Mouse (Mus musculus): ENCODE measurements at regions not wholly inside any gene's neighbourhood (a gene's known extent, or its start where the extent isn't known, plus 50 kb on each side); places are given as distances from the start of the nearest gene placed in this dataset.

GRCm38 (mm10) chr8:75353786-75354185, 52.6 kb downstream of the Gm10358 start:
- Histone ChIP-seq H3K27me3 (ENCODE audit: insufficient read depth, low read length) (no peaks in the 10 kb centered on the region), H3K9me3 (replicated peaks; ENCODE audit: low read length) (no peaks in the 10 kb centered on the region), H3K4me2 (ENCODE audit: low read length) (no peak overlapping the region), H3K27ac (no peak overlapping the region), H3K4me1 (replicated peaks; ENCODE audit: insufficient read depth, low read length) (no peaks in the 10 kb centered on the region), H3K4me3 (replicated peaks; ENCODE audit: low read depth, low read length) (no peak overlapping the region), H3K36me3 (ENCODE audit: insufficient read depth, low read length) (no peaks in the 10 kb centered on the region), H3K9ac (ENCODE audit: low read depth, low read length) (no peak overlapping the region)
- TF ChIP-seq CTCF (IDR thresholded peaks at IDR 0.05; ENCODE audit: low read depth), result peak; percentile 45
- DNase-seq (ENCODE audit: low spot score) (peak; percentile 11), ATAC-seq (replicated peaks; ENCODE audit: low FRiP score, low read depth) (no peak)
- 57% methylated on average over 1 of the region's 1 CpGs for WGBS

DNA sequence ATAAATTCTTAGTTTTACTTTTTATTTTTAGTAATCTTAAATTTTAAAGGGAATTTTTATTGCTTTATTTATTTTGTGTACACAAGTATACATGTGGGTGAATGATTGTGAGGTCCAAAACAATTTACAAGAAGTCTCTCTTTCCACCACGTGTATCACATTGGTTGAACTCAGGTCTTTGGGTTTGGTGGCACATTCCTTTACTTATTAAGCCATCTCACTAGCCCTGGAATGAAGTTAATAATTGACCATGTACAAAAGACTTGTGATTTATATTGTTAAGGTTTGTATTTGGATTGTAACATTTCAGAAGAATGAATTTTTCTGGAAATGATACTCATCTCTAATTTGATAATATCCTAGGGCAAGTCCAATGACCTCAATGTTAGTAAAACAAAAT, 56.2 kb downstream of the Gm10358 start:
- no peak overlapping the region for H3K27ac ChIP-seq
- H3K4me2 ChIP-seq (ENCODE audit: low read length), result no peak overlapping the region
- no peak overlapping the region for H3K4me3 ChIP-seq (replicated peaks; ENCODE audit: low read depth, low read length)
- no peaks in the 10 kb centered on the region for H3K36me3 ChIP-seq (ENCODE audit: insufficient read depth, low read length)
- TF ChIP-seq CTCF (IDR thresholded peaks at IDR 0.05; ENCODE audit: low read depth), result no peak
- WGBS, result 40% methylated on average over 1 of the region's 1 CpGs
- no peaks in the 10 kb centered on the region for H3K4me1 ChIP-seq (replicated peaks; ENCODE audit: insufficient read depth, low read length)
- no peak overlapping the region for H3K9ac ChIP-seq (ENCODE audit: low read depth, low read length)
- no peaks in the 10 kb centered on the region for H3K9me3 ChIP-seq (replicated peaks; ENCODE audit: low read length)
- no peak for ATAC-seq (replicated peaks; ENCODE audit: low FRiP score, low read depth)
- DNase-seq (ENCODE audit: low spot score), result peak; percentile 10
- H3K27me3 ChIP-seq (ENCODE audit: insufficient read depth, low read length), result no peaks in the 10 kb centered on the region

GRCm38 (mm10) chr8:75348047-75348446, 58.3 kb downstream of the Gm10358 start:
- Histone ChIP-seq H3K27me3 (ENCODE audit: insufficient read depth, low read length) (no peaks in the 10 kb centered on the region), H3K4me3 (replicated peaks; ENCODE audit: low read depth, low read length) (no peak overlapping the region), H3K9ac (ENCODE audit: low read depth, low read length) (no peak overlapping the region), H3K4me1 (replicated peaks; ENCODE audit: insufficient read depth, low read length) (no peaks in the 10 kb centered on the region), H3K36me3 (ENCODE audit: insufficient read depth, low read length) (no peaks in the 10 kb centered on the region), H3K4me2 (ENCODE audit: low read length) (no peak overlapping the region), H3K9me3 (replicated peaks; ENCODE audit: low read length) (no peaks in the 10 kb centered on the region), H3K27ac (no peak overlapping the region)
- ATAC-seq (replicated peaks; ENCODE audit: low FRiP score, low read depth) (no peak), DNase-seq (ENCODE audit: low spot score) (no peak)
- WGBS, result 43% methylated on average over 1 of the region's 1 CpGs
- no peak for TF ChIP-seq CTCF (IDR thresholded peaks at IDR 0.05; ENCODE audit: low read depth)

DNA sequence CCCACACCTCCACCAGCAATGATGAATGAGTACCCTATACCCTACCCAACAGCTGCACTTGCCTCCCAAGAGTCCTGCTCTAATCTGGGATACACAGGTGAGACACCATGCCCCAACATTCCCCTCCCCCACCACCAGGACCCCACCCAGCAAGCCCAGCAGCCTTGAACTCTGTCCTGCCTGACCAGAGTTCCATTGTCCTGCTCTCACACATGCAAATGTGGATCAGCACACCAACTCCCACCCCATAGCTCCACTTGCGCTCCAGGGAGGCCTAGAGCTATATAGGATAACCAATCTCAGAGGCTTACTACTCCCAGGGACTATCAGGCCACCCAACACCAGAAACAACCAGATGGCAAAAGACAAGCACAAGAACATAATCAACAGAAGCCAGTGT, 85.8 kb downstream of the Gm10358 start:
- DNase-seq (ENCODE audit: low spot score), result no peak
- no peak overlapping the region for H3K27ac ChIP-seq
- no peak for ATAC-seq (replicated peaks; ENCODE audit: low FRiP score, low read depth)
- H3K36me3 ChIP-seq (ENCODE audit: insufficient read depth, low read length), result no peaks in the 10 kb centered on the region
- H3K9me3 ChIP-seq (replicated peaks; ENCODE audit: low read length), result no peaks in the 10 kb centered on the region
- H3K4me3 ChIP-seq (replicated peaks; ENCODE audit: low read depth, low read length), result no peak overlapping the region
- WGBS, result 73% methylated on average over 1 of the region's 1 CpGs
- no peak overlapping the region for H3K9ac ChIP-seq (ENCODE audit: low read depth, low read length)
- H3K27me3 ChIP-seq (ENCODE audit: insufficient read depth, low read length), result no peaks in the 10 kb centered on the region
- H3K4me2 ChIP-seq (ENCODE audit: low read length), result no peak overlapping the region
- no peak for TF ChIP-seq CTCF (IDR thresholded peaks at IDR 0.05; ENCODE audit: low read depth)
- H3K4me1 ChIP-seq (replicated peaks; ENCODE audit: insufficient read depth, low read length), result no peaks in the 10 kb centered on the region

GRCm38 (mm10) chr8:75318526-75318925, 87.9 kb downstream of the Gm10358 start:
- Histone ChIP-seq H3K27ac (no peak overlapping the region), H3K36me3 (ENCODE audit: insufficient read depth, low read length) (no peaks in the 10 kb centered on the region), H3K4me3 (replicated peaks; ENCODE audit: low read depth, low read length) (no peak overlapping the region), H3K27me3 (ENCODE audit: insufficient read depth, low read length) (no peaks in the 10 kb centered on the region), H3K4me1 (replicated peaks; ENCODE audit: insufficient read depth, low read length) (no peaks in the 10 kb centered on the region), H3K9me3 (replicated peaks; ENCODE audit: low read length) (no peaks in the 10 kb centered on the region), H3K9ac (ENCODE audit: low read depth, low read length) (no peak overlapping the region), H3K4me2 (ENCODE audit: low read length) (no peak overlapping the region)
- WGBS, result 19% methylated on average over 4 of the region's 4 CpGs
- DNase-seq (ENCODE audit: low spot score) (no peak), ATAC-seq (replicated peaks; ENCODE audit: low FRiP score, low read depth) (no peak)
- TF ChIP-seq CTCF (IDR thresholded peaks at IDR 0.05; ENCODE audit: low read depth), result no peak

DNA sequence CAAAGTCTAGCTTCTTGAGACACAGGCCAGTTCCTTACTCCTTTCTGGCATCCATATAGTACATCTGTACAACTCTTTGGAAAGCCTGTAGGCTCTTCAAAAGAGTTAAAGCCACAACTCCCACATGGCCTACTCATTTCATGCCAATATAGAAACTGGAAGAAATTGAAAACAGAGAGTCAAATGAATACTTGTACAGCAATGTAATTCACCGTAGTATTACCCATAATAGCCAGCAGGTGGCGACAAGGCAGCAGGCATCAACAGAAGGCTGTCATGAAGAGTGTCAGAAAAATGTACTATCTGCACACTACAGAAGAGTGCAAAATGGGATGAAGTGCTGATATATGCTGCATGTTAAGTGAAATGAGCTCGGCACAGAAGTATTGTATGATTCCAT, 90.5 kb downstream of the Gm10358 start:
- WGBS, result 7% methylated on average over 3 of the region's 3 CpGs
- DNase-seq (ENCODE audit: low spot score), result peak; percentile 64
- H3K4me3 ChIP-seq (replicated peaks; ENCODE audit: low read depth, low read length), result no peak overlapping the region
- no peak overlapping the region for H3K4me2 ChIP-seq (ENCODE audit: low read length)
- H3K4me1 ChIP-seq (replicated peaks; ENCODE audit: insufficient read depth, low read length), result no peaks in the 10 kb centered on the region
- H3K27me3 ChIP-seq (ENCODE audit: insufficient read depth, low read length), result no peaks in the 10 kb centered on the region
- H3K27ac ChIP-seq, result no peak overlapping the region
- TF ChIP-seq CTCF (IDR thresholded peaks at IDR 0.05; ENCODE audit: low read depth), result peak; percentile 92
- ATAC-seq (replicated peaks; ENCODE audit: low FRiP score, low read depth), result no peak
- H3K9ac ChIP-seq (ENCODE audit: low read depth, low read length), result no peak overlapping the region
- no peaks in the 10 kb centered on the region for H3K36me3 ChIP-seq (ENCODE audit: insufficient read depth, low read length)
- H3K9me3 ChIP-seq (replicated peaks; ENCODE audit: low read length), result no peaks in the 10 kb centered on the region

GRCm38 (mm10) chr8:75309463-75309862, 95.7 kb downstream of the Rasd2 start:
- H3K27me3 ChIP-seq (ENCODE audit: insufficient read depth, low read length), result no peaks in the 10 kb centered on the region
- WGBS, result 73% methylated on average over 2 of the region's 2 CpGs

More at GRCm38 (mm10) chr8:75309463-75309862, 95.7 kb downstream of the Rasd2 start:
- Histone ChIP-seq H3K27ac (no peak overlapping the region), H3K9me3 (replicated peaks; ENCODE audit: low read length) (no peaks in the 10 kb centered on the region), H3K4me2 (ENCODE audit: low read length) (no peak overlapping the region), H3K4me1 (replicated peaks; ENCODE audit: insufficient read depth, low read length) (no peaks in the 10 kb centered on the region), H3K4me3 (replicated peaks; ENCODE audit: low read depth, low read length) (no peak overlapping the region), H3K36me3 (ENCODE audit: insufficient read depth, low read length) (no peaks in the 10 kb centered on the region), H3K9ac (ENCODE audit: low read depth, low read length) (no peak overlapping the region)
- no peak for DNase-seq (ENCODE audit: low spot score)
- TF ChIP-seq CTCF (IDR thresholded peaks at IDR 0.05; ENCODE audit: low read depth), result no peak
- no peak for ATAC-seq (replicated peaks; ENCODE audit: low FRiP score, low read depth)

Data from kidney, postnatal 0 days (tissue).